ENCODE assay signal across 8 mouse cellular contexts in genomic region chr11:61342505-61343420, GRCm38 (mm10). TPM values are rescaled to one million over a fixed set of nuclear protein-coding genes. Genes with fewer than 3 reads are reported as not detected.
DNase-seq lines count a peak whose midpoint lies in the region; ATAC-seq and TF ChIP-seq lines count a peak whose summit lies in the region.

Slc47a2 (minus strand) TSS chr11:61342860.

- no peaks in the 10 kb centered on the region for H3K9me3 ChIP-seq in forebrain, postnatal 0 days (ENCODE audit: low read length)
- H3K9me3 ChIP-seq in kidney, embryonic 16.5 days (ENCODE audit: low read length): no peaks in the 10 kb centered on the region

- intact Hi-C loops in gastrocnemius, postnatal 14 days (cut with DNase I; ENCODE audit: low total_unique reads): no loop called here

- peak; percentile 65 for TF ChIP-seq CTCF in forebrain, postnatal 0 days (IDR thresholded peaks at IDR 0.05; ENCODE audit: low read depth)

- no peak within 1 kb of the TSS for H3K27ac ChIP-seq in forebrain, postnatal 0 days (ENCODE audit: low read depth, low read length)
- H3K27ac ChIP-seq in kidney, embryonic 16.5 days (ENCODE audit: low read length): no peak within 1 kb of the TSS

- WGBS in forebrain, postnatal 0 days: 3% methylated on average over 60 of the region's 61 CpGs
- 3% methylated on average over 61 of the region's 61 CpGs for WGBS in kidney, embryonic 16.5 days

- no peak within 1 kb of the TSS for H3K9ac ChIP-seq in forebrain, postnatal 0 days
- H3K9ac ChIP-seq in kidney, embryonic 16.5 days (replicated peaks; ENCODE audit: low read length): peak within 1 kb of the TSS; percentile 40

- no peaks in the 10 kb centered on the region for H3K4me1 ChIP-seq in forebrain, postnatal 0 days (ENCODE audit: insufficient read depth)
- H3K4me1 ChIP-seq in kidney, embryonic 16.5 days (ENCODE audit: insufficient read depth, low read length): peaks cover 13% of the 10 kb centered on the region

- H3K4me3 ChIP-seq in forebrain, postnatal 0 days (ENCODE audit: low read depth, low read length): peak within 1 kb of the TSS; percentile 33
- peak within 1 kb of the TSS; percentile 44 for H3K4me3 ChIP-seq in kidney, embryonic 16.5 days (ENCODE audit: low read length)

- peaks cover 34% of the 10 kb centered on the region for H3K27me3 ChIP-seq in forebrain, postnatal 0 days (ENCODE audit: insufficient read depth, low read length)
- peaks cover 28% of the 10 kb centered on the region for H3K27me3 ChIP-seq in kidney, embryonic 16.5 days (ENCODE audit: insufficient read depth, low read length)

- no peak for ATAC-seq in forebrain, postnatal 0 days
- peak; percentile 57 for ATAC-seq in kidney, embryonic 16.5 days (ENCODE audit: low FRiP score, low TSS enrichment)

- DNase-seq in gastrocnemius, postnatal 10 days: peak; percentile 26
- DNase-seq in gastrocnemius, postnatal 14 days: no peak
- DNase-seq in WW6 (ENCODE audit: low read depth, low spot score): peak; percentile 40
- DNase-seq in forebrain, postnatal 0 days: peak; percentile 47
- DNase-seq in mesoderm, embryonic 11.5 days (ENCODE audit: low read depth, low spot score): peak; percentile 55
- peak; percentile 28 for DNase-seq in thymus, postnatal 0 days (ENCODE audit: low spot score)
- DNase-seq in natural killer cell, adult 2 months (ENCODE audit: low spot score in 2 of 2): no peak

- peak within 1 kb of the TSS; percentile 52 for H3K4me2 ChIP-seq in forebrain, postnatal 0 days (ENCODE audit: low read depth)
- H3K4me2 ChIP-seq in kidney, embryonic 16.5 days (replicated peaks; ENCODE audit: low read depth, low read length): peak within 1 kb of the TSS; percentile 63

- no peaks in the 10 kb centered on the region for H3K36me3 ChIP-seq in forebrain, postnatal 0 days (ENCODE audit: insufficient read depth)
- H3K36me3 ChIP-seq in kidney, embryonic 16.5 days (ENCODE audit: insufficient read depth, low read length): no peaks in the 10 kb centered on the region

RNA-seq across cellular contexts. Expression of gene Slc47a2, which starts in this region (rescaled TPM):
- total RNA-seq in gastrocnemius, postnatal 10 days (2021): not detected
- not detected for total RNA-seq in gastrocnemius, postnatal 14 days (2021)
- total RNA-seq in forebrain, postnatal 0 days (2014; rRNA removed): 0.08 TPM in 1 of 2 replicates, not detected in the other
- not detected in 2 replicates for polyA plus RNA-seq in forebrain, postnatal 0 days (2015; fragmentation: Nextera tagmentation; extraction: Ambion mirVana)
- polyA plus RNA-seq in kidney, embryonic 16.5 days (2015; fragmentation: Nextera tagmentation; extraction: Ambion mirVana): 0.10 TPM in 1 of 2 replicates, not detected in the other
- 0.67 and 0.82 TPM in 2 replicates for polyA plus RNA-seq in thymus, postnatal 0 days (2015; fragmentation: Nextera tagmentation; extraction: Ambion mirVana)

Comparison
In these comparisons a context has a peak if more than half of its experiments do, and no peak if none do; other contexts are left out.
1. Peak in DNase-seq in gastrocnemius, postnatal 10 days; RNA of the gene not detected or under 1 TPM.
2. Peak in DNase-seq, H3K4me3 ChIP-seq and H3K4me2 ChIP-seq in forebrain, postnatal 0 days; RNA of the gene not detected or under 1 TPM.
3. Peak in ATAC-seq, H3K4me3 ChIP-seq, H3K9ac ChIP-seq and H3K4me2 ChIP-seq in kidney, embryonic 16.5 days; RNA of the gene not detected or under 1 TPM.
4. Peak in DNase-seq in thymus, postnatal 0 days; RNA of the gene not detected or under 1 TPM.
5. DNase-seq: peak in WW6 (single experiment) and mesoderm, embryonic 11.5 days (single experiment); none in gastrocnemius, postnatal 14 days (single experiment) and natural killer cell, adult 2 months (0 of 2).